In the genomic region with DNA sequence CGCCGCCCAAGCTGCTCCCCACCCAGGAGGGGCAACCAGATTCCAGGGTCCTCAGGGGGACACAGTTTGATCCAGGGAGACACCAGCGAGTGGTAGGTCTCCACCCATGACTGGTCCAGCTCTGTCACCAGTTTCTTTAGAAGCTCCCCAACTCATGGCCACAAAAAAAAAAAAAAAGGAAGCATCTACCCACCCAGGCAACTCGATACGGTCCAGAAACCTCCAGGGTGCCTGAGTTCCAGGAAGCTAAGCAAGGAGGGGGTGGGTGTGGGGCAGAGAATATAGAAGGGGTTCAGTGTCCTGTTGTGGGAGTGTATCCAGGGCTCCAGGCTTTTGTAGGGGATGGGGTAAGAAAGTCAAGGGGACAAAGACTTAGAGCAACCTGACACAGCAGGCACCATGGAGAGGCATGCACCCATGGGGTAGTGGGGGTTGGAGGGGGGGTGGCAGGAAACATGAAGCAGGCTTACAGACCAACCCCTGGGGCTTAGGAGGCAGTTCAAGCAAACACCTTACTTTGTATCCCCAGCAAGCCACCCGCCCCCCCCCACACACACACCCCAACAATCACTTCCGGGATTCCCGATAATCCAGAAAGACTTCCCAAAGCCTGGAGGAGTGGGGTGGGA, we compare ENCODE assay signal across 8 mouse cellular contexts. TPM values are rescaled to one million over a fixed set of nuclear protein-coding genes. Genes with fewer than 3 reads are reported as not detected.
DNase-seq lines count a peak whose midpoint lies in the region; ATAC-seq and TF ChIP-seq lines count a peak whose summit lies in the region.
"Had no signal": no experiment of that assay in that cellular context is flagged by ENCODE, and none has a peak within 500 bp of the region (broad histone marks: within the 10 kb centered on the region; RNA-seq: fewer than 3 reads in every experiment).

No protein-coding gene starts in this region.

- 6% methylated on average over 8 of the region's 8 CpGs for WGBS in lung, embryonic 14.5 days
- 20% methylated on average over 8 of the region's 8 CpGs for WGBS in lung, adult 2 months
- 24% methylated on average over 8 of the region's 8 CpGs for WGBS in intestine, embryonic 15.5 days
- WGBS in olfactory bulb, adult 2 months, result 53% methylated on average over 8 of the region's 8 CpGs

- TF ChIP-seq POLR2A in lung, adult 2 months (IDR thresholded peaks at IDR 0.05; ENCODE audit: borderline replicate concordance, extremely low read depth, low read depth, low read length), result no peak
- TF ChIP-seq POLR2A in embryonic fibroblast, embryonic 13.5 days (IDR thresholded peaks at IDR 0.05; ENCODE audit: low read depth, low read length), result no peak
- TF ChIP-seq POLR2A in olfactory bulb, adult 2 months (IDR thresholded peaks at IDR 0.05; ENCODE audit: insufficient read depth, low read depth, low read length), result no peak

- no peak for ATAC-seq in lung, embryonic 14.5 days (ENCODE audit: insufficient read depth)
- ATAC-seq in intestine, embryonic 15.5 days, result no peak

- peak overlapping the region; percentile 90 for H3K27ac ChIP-seq in lung, embryonic 14.5 days (ENCODE audit: low read depth)
- H3K27ac ChIP-seq in embryonic fibroblast, embryonic 13.5 days (ENCODE audit: insufficient read depth, low read length), result peak overlapping the region; percentile 12; the same call in 1 of the 2 replicates
- peak overlapping the region; percentile 79 for H3K27ac ChIP-seq in intestine, embryonic 15.5 days
- H3K27ac ChIP-seq in olfactory bulb, adult 2 months (ENCODE audit: insufficient read depth, low read depth, low read length), result peak overlapping the region; percentile 42; the same call in 1 of the 2 replicates

- H3K9me3 ChIP-seq in lung, embryonic 14.5 days (ENCODE audit: low read depth, low read length), result no peaks in the 10 kb centered on the region
- H3K9me3 ChIP-seq in intestine, embryonic 15.5 days, result no peaks in the 10 kb centered on the region

- peak overlapping the region; percentile 69 for H3K4me2 ChIP-seq in lung, embryonic 14.5 days
- peak overlapping the region; percentile 71 for H3K4me2 ChIP-seq in intestine, embryonic 15.5 days (replicated peaks)

- H3K27me3 ChIP-seq in lung, embryonic 14.5 days (ENCODE audit: insufficient read depth, low read length), result no peaks in the 10 kb centered on the region
- no peaks in the 10 kb centered on the region for H3K27me3 ChIP-seq in intestine, embryonic 15.5 days (replicated peaks)

- H3K4me3 ChIP-seq in lung, embryonic 14.5 days (ENCODE audit: low read depth, low read length), result peak overlapping the region; percentile 29
- no peak overlapping the region for H3K4me3 ChIP-seq in lung, adult 2 months (replicated peaks; ENCODE audit: extremely low read depth, low read depth, low read length)
- no peak overlapping the region for H3K4me3 ChIP-seq in embryonic fibroblast, embryonic 13.5 days (ENCODE audit: insufficient read depth, low read length)
- peak overlapping the region; percentile 35 for H3K4me3 ChIP-seq in intestine, embryonic 15.5 days (replicated peaks)
- no peak overlapping the region for H3K4me3 ChIP-seq in olfactory bulb, adult 2 months (ENCODE audit: insufficient read depth, low read depth, low read length)

- DNase-seq in lung, embryonic 14.5 days, result no peak
- no peak for DNase-seq in lung, adult 2 months
- no peak for DNase-seq in left cerebral cortex, postnatal 14 days (ENCODE audit: low spot score in 2 of 2)
- DNase-seq in frontal cortex, postnatal 36 days (ENCODE audit: low spot score in 2 of 2), result no peak

- peak overlapping the region; percentile 47 for H3K9ac ChIP-seq in lung, embryonic 14.5 days
- 0 out of 2 replicates have a peak overlapping the region, but pooled peaks have one; percentile 39 for H3K9ac ChIP-seq in intestine, embryonic 15.5 days

- intact Hi-C loops in left cerebral cortex, postnatal 14 days (cut with DNase I), result no loop called here

- no peak for TF ChIP-seq CTCF in lung, embryonic 14.5 days (IDR thresholded peaks at IDR 0.05; ENCODE audit: low read depth)
- TF ChIP-seq CTCF in lung, adult 2 months (IDR thresholded peaks at IDR 0.05; ENCODE audit: insufficient read depth, low read length), result no peak
- TF ChIP-seq CTCF in embryonic fibroblast, embryonic 13.5 days (IDR thresholded peaks at IDR 0.05; ENCODE audit: borderline replicate concordance, insufficient read depth, low read length), result no peak
- no peak for TF ChIP-seq CTCF in olfactory bulb, adult 2 months (IDR thresholded peaks at IDR 0.05; ENCODE audit: insufficient read depth, low read depth, low read length)

- H3K4me1 ChIP-seq in lung, embryonic 14.5 days (ENCODE audit: insufficient read depth), result peaks cover 37% of the 10 kb centered on the region
- H3K4me1 ChIP-seq in lung, adult 2 months (ENCODE audit: control insufficient read depth, insufficient read depth, low read length), result peaks cover 2% of the 10 kb centered on the region
- H3K4me1 ChIP-seq in embryonic fibroblast, embryonic 13.5 days (ENCODE audit: control insufficient read depth, insufficient read depth, low read length), result no peaks in the 10 kb centered on the region
- H3K4me1 ChIP-seq in intestine, embryonic 15.5 days (replicated peaks), result peaks cover 30% of the 10 kb centered on the region
- H3K4me1 ChIP-seq in olfactory bulb, adult 2 months (ENCODE audit: control insufficient read depth, insufficient read depth, low read length), result peaks cover 32% of the 10 kb centered on the region

- H3K36me3 ChIP-seq in lung, embryonic 14.5 days (ENCODE audit: insufficient read depth), result no peaks in the 10 kb centered on the region
- no peaks in the 10 kb centered on the region for H3K36me3 ChIP-seq in intestine, embryonic 15.5 days

RNA-seq across cellular contexts. Expression of a gene that starts 20.0 kb away (rescaled TPM):
- 16.3 and 18.1 TPM in 2 replicates for polyA plus RNA-seq in lung, embryonic 14.5 days (2014; fragmentation: Nextera tagmentation; extraction: Ambion mirVana)
- 6.4 and 7.5 TPM in 2 replicates for polyA plus RNA-seq in lung, adult 2 months (2012; rRNA removed)
- 1.4 and 2.8 TPM in 2 replicates for polyA plus RNA-seq in embryonic fibroblast, embryonic 13.5 days (2011; ENCODE audit: insufficient read length, low read depth, missing spikeins)
- 5.0 and 5.5 TPM in 2 replicates for polyA plus RNA-seq in intestine, embryonic 15.5 days (2015; fragmentation: Nextera tagmentation; extraction: Ambion mirVana)
- polyA plus RNA-seq in olfactory bulb, adult 2 months (2012; ENCODE audit: insufficient read depth, insufficient read length, low replicate concordance, missing spikeins), result not detected in 2 replicates
- 10 to 100 TPM; 20.4 to 27.4 TPM for total RNA-seq in left cerebral cortex, postnatal 14 days (2021)
- total RNA-seq: neutrophil, adult 5-6 weeks had no signal

Comparison
In these comparisons a context has a peak if more than half of its experiments do, and no peak if none do; other contexts are left out.
1. H3K4me3 ChIP-seq: peak in lung, embryonic 14.5 days (single experiment) and intestine, embryonic 15.5 days (single experiment); none in lung, adult 2 months (single experiment), embryonic fibroblast, embryonic 13.5 days (single experiment) and olfactory bulb, adult 2 months (single experiment).
2. H3K27ac ChIP-seq: peak in every context shown above with its lines; median percentile 90 in lung, embryonic 14.5 days; 79 in intestine, embryonic 15.5 days; 42 in olfactory bulb, adult 2 months; 12 in embryonic fibroblast, embryonic 13.5 days.